ENCODE assay signal across 8 mouse cellular contexts in the genomic region with DNA sequence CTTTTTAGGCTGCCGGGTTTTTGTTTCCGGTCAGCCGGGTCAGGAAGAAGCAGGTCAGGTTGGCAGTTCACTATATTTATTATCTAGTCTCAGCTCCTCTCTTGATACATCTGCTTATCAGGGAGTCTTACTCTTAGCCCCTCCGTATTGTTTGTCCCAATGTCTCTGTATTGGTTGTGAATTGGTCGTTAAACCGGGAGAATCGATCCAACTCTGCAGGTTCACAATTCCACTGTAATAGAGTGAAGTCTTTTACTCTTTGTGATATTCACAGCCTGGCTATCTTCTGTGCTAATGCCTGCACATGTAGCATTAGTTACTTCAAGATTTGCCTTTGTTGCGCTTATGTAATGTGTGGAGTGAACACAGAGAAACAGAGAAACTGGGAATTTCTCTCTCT. TPM values are rescaled to one million over a fixed set of nuclear protein-coding genes. Genes with fewer than 3 reads are reported as not detected.
DNase-seq lines count a peak whose midpoint lies in the region; ATAC-seq and TF ChIP-seq lines count a peak whose summit lies in the region.

No protein-coding gene starts in this region.

- DNase-seq in kidney, postnatal 0 days (ENCODE audit: low spot score): no peak
- DNase-seq in kidney, postnatal 25 days: no peak
- no peak for DNase-seq in embryonic facial prominence, embryonic 14.5 days (ENCODE audit: low spot score)
- DNase-seq in intestine, embryonic 14.5 days (ENCODE audit: low spot score): no peak
- DNase-seq in natural killer cell, adult 2 months (ENCODE audit: low spot score in 2 of 2): no peak
- DNase-seq in cerebellum, adult 8-10 months: no peak

- H3K36me3 ChIP-seq in kidney, postnatal 0 days (ENCODE audit: insufficient read depth, low read length): 0 out of 2 replicates have a peak, but pooled peaks cover 7% of the 10 kb centered on the region
- H3K36me3 ChIP-seq in embryonic facial prominence, embryonic 14.5 days (ENCODE audit: control insufficient read depth, insufficient read depth, low read length): peaks cover 10% of the 10 kb centered on the region; the same call in 1 of the 2 replicates
- H3K36me3 ChIP-seq in intestine, embryonic 14.5 days (ENCODE audit: control insufficient read depth, insufficient read depth, low read length): no peaks in the 10 kb centered on the region
- peaks cover 4% of the 10 kb centered on the region for H3K36me3 ChIP-seq in midbrain, embryonic 16.5 days (ENCODE audit: control insufficient read depth, insufficient read depth, low read length)

- no peak for TF ChIP-seq CTCF in kidney, postnatal 0 days (IDR thresholded peaks at IDR 0.05; ENCODE audit: low read depth)

- peak overlapping the region; percentile 72 for H3K9ac ChIP-seq in kidney, postnatal 0 days (ENCODE audit: low read depth, low read length)
- H3K9ac ChIP-seq in embryonic facial prominence, embryonic 14.5 days (ENCODE audit: low read depth, low read length): peak overlapping the region; percentile 91
- H3K9ac ChIP-seq in intestine, embryonic 14.5 days (ENCODE audit: low read length): peak overlapping the region; percentile 87
- H3K9ac ChIP-seq in midbrain, embryonic 16.5 days (ENCODE audit: low read depth, low read length): peak overlapping the region; percentile 84

- H3K4me1 ChIP-seq in kidney, postnatal 0 days (replicated peaks; ENCODE audit: insufficient read depth, low read length): no peaks in the 10 kb centered on the region
- H3K4me1 ChIP-seq in embryonic facial prominence, embryonic 14.5 days (ENCODE audit: control insufficient read depth, insufficient read depth, low read length): peaks cover 6% of the 10 kb centered on the region; the same call in 1 of the 2 replicates
- no peaks in the 10 kb centered on the region for H3K4me1 ChIP-seq in intestine, embryonic 14.5 days (replicated peaks; ENCODE audit: control insufficient read depth, insufficient read depth, low read length)
- H3K4me1 ChIP-seq in midbrain, embryonic 16.5 days (ENCODE audit: control insufficient read depth, insufficient read depth, low read length): peaks cover 6% of the 10 kb centered on the region; the same call in 1 of the 2 replicates

- H3K27ac ChIP-seq in kidney, postnatal 0 days: peak overlapping the region; percentile 97; the same call in 1 of the 2 replicates
- H3K27ac ChIP-seq in embryonic facial prominence, embryonic 14.5 days (replicated peaks; ENCODE audit: low read depth, low read length): no peak overlapping the region
- no peak overlapping the region for H3K27ac ChIP-seq in intestine, embryonic 14.5 days (ENCODE audit: low read depth)
- H3K27ac ChIP-seq in midbrain, embryonic 16.5 days (ENCODE audit: low read length): peak overlapping the region; percentile 99; the same call in 1 of the 2 replicates

- 50% methylated on average over 8 of the region's 8 CpGs for WGBS in kidney, postnatal 0 days
- WGBS in embryonic facial prominence, embryonic 14.5 days: 72% methylated on average over 8 of the region's 8 CpGs
- 50% methylated on average over 8 of the region's 8 CpGs for WGBS in intestine, embryonic 14.5 days
- 73% methylated on average over 8 of the region's 8 CpGs for WGBS in midbrain, embryonic 16.5 days

- H3K4me2 ChIP-seq in kidney, postnatal 0 days (ENCODE audit: low read length): peak overlapping the region; percentile 69
- H3K4me2 ChIP-seq in embryonic facial prominence, embryonic 14.5 days (ENCODE audit: low read depth, low read length): peak overlapping the region; percentile 87
- peak overlapping the region; percentile 84 for H3K4me2 ChIP-seq in intestine, embryonic 14.5 days (ENCODE audit: low read length)
- H3K4me2 ChIP-seq in midbrain, embryonic 16.5 days (ENCODE audit: low read length): peak overlapping the region; percentile 73

- H3K27me3 ChIP-seq in kidney, postnatal 0 days (ENCODE audit: insufficient read depth, low read length): no peaks in the 10 kb centered on the region
- no peaks in the 10 kb centered on the region for H3K27me3 ChIP-seq in embryonic facial prominence, embryonic 14.5 days (replicated peaks; ENCODE audit: control insufficient read depth, insufficient read depth, low read length)
- no peaks in the 10 kb centered on the region for H3K27me3 ChIP-seq in intestine, embryonic 14.5 days (replicated peaks; ENCODE audit: control insufficient read depth, insufficient read depth, low read length)
- H3K27me3 ChIP-seq in midbrain, embryonic 16.5 days (ENCODE audit: control insufficient read depth, insufficient read depth, low read depth, low read length): no peaks in the 10 kb centered on the region

- H3K4me3 ChIP-seq in kidney, postnatal 0 days (replicated peaks; ENCODE audit: low read depth, low read length): peak overlapping the region; percentile 40
- peak overlapping the region; percentile 70 for H3K4me3 ChIP-seq in embryonic facial prominence, embryonic 14.5 days (ENCODE audit: low read depth, low read length)
- H3K4me3 ChIP-seq in intestine, embryonic 14.5 days (ENCODE audit: low read depth, low read length): peak overlapping the region; percentile 41
- peak overlapping the region; percentile 73 for H3K4me3 ChIP-seq in midbrain, embryonic 16.5 days (ENCODE audit: low read depth, low read length)

- no peaks in the 10 kb centered on the region for H3K9me3 ChIP-seq in kidney, postnatal 0 days (replicated peaks; ENCODE audit: low read length)
- H3K9me3 ChIP-seq in embryonic facial prominence, embryonic 14.5 days (ENCODE audit: control insufficient read depth, low read length): no peaks in the 10 kb centered on the region
- no peaks in the 10 kb centered on the region for H3K9me3 ChIP-seq in intestine, embryonic 14.5 days (ENCODE audit: control insufficient read depth, low read length)
- no peaks in the 10 kb centered on the region for H3K9me3 ChIP-seq in midbrain, embryonic 16.5 days (replicated peaks; ENCODE audit: control insufficient read depth, low read length, poor library complexity, severe bottlenecking)

- no peak for ATAC-seq in kidney, postnatal 0 days (replicated peaks; ENCODE audit: low FRiP score, low read depth)
- no peak for ATAC-seq in embryonic facial prominence, embryonic 14.5 days (ENCODE audit: low read depth)
- ATAC-seq in intestine, embryonic 14.5 days (replicated peaks; ENCODE audit: low FRiP score, low TSS enrichment, low read depth): no peak
- no peak for ATAC-seq in midbrain, embryonic 16.5 days
- no peak for ATAC-seq in cerebellum, adult (ENCODE audit: insufficient number of reproducible peaks, low FRiP score, low TSS enrichment)

RNA-seq across cellular contexts. Expression of gene Ttc32, which starts 1.4 kb away (rescaled TPM):
- polyA plus RNA-seq in kidney, postnatal 0 days (2015; fragmentation: Nextera tagmentation; extraction: Ambion mirVana): 29.2 and 34.8 TPM in 2 replicates
- polyA plus RNA-seq in embryonic facial prominence, embryonic 14.5 days (2014; fragmentation: Nextera tagmentation; extraction: Ambion mirVana): 14.4 and 14.7 TPM in 2 replicates
- polyA plus RNA-seq in intestine, embryonic 14.5 days (2014; fragmentation: Nextera tagmentation; extraction: Ambion mirVana): 25.3 and 25.6 TPM in 2 replicates
- 6.0 and 7.0 TPM in 2 replicates for polyA plus RNA-seq in midbrain, embryonic 16.5 days (2015; fragmentation: Nextera tagmentation; extraction: Ambion mirVana)

RNA-seq across cellular contexts. Expression of gene Wdr35, which starts 57.5 kb away (rescaled TPM):
- polyA plus RNA-seq in kidney, postnatal 0 days (2015; fragmentation: Nextera tagmentation; extraction: Ambion mirVana): 12.4 and 15.2 TPM in 2 replicates
- 19.9 and 20.1 TPM in 2 replicates for polyA plus RNA-seq in embryonic facial prominence, embryonic 14.5 days (2014; fragmentation: Nextera tagmentation; extraction: Ambion mirVana)
- polyA plus RNA-seq in intestine, embryonic 14.5 days (2014; fragmentation: Nextera tagmentation; extraction: Ambion mirVana): 13.2 and 16.6 TPM in 2 replicates
- 25.4 and 25.5 TPM in 2 replicates for polyA plus RNA-seq in midbrain, embryonic 16.5 days (2015; fragmentation: Nextera tagmentation; extraction: Ambion mirVana)

Comparison
In these comparisons a context has a peak if more than half of its experiments do, and no peak if none do; other contexts are left out.
1. H3K27ac ChIP-seq: peak in kidney, postnatal 0 days (single experiment) and midbrain, embryonic 16.5 days (single experiment); none in embryonic facial prominence, embryonic 14.5 days (single experiment) and intestine, embryonic 14.5 days (single experiment).
2. Peak in every context shown above with its lines, with median percentiles within 50 percentile points of each other: H3K4me2 ChIP-seq, H3K4me3 ChIP-seq and H3K9ac ChIP-seq.